Mouse (Mus musculus): ENCODE results near the gene Stpg4. TPM values are rescaled to one million over a fixed set of nuclear protein-coding genes. Genes with fewer than 3 reads are reported as not detected.

The Stpg4 gene
- total RNA-seq, 2 experiments from 2014 or later = not detected

DNA sequence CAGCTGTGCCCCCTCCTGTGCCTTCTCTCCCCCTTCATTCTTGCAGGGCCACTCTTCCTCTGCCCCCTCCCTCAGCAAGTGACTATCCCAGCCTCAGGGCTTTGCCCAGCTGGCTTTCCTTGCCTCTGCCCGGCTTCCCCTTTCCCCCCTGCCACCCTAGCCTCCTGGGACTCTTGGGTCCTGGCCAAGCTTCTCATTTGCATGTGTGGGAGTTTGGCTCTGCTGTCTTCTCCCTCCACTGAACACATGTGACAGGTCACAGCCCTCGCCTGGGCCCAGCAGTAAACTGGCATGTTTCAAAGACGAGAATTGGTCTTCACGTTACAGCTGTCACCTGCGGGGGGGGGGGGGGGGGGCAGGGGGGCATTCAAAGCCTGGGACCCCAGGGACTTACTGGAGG, 40.5 kb downstream of the Stpg4 start:
- DNase-seq = peak; percentile 63

GRCm38 (mm10) chr17:87385835-87386234, 41.7 kb downstream of the Stpg4 start:
- intact Hi-C loops (cut with DNase I; ENCODE audit: low total_unique reads) = no loop called here
- DNase-seq = no peak

More for the DNA sequence above, 40.5 kb downstream of the Stpg4 start:
- intact Hi-C loops (cut with DNase I; ENCODE audit: low total_unique reads) = no loop called here

- intact Hi-C loops (cut with DNase I; ENCODE audit: low total_unique reads) = no loop called here
- DNase-seq = no peak
These were observed 46.9 kb downstream of the Stpg4 start for GRCm38 (mm10) chr17:87380681-87381080.

GRCm38 (mm10) chr17:87379821-87380220, 47.7 kb downstream of the Stpg4 start:
- intact Hi-C loops (cut with DNase I; ENCODE audit: low total_unique reads) = no loop called here
- DNase-seq = peak; percentile 52

DNA sequence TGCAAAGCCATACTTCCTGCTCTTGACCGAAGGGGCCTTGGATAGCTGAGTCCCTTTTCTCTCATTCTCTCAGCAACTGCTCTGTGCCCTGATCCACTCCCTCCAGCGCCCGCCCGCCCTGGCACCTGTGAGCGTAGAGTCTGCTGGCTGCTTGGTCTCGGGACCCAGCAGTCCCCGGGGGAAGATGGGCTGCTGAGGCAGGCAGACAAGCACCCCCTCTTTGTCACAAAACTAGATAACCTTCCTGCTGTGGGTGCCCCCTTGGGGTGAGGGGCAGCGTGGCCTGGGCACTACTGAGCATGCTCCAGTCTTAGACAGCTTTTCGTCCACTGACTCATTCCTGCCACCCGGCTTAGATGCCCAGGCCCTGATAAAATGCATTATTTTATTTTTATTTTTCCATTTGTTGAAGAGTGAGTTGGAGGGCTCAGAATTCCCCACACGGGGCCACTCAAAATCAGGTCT, 48.3 kb downstream of the Stpg4 start:
- intact Hi-C loops (cut with DNase I; ENCODE audit: low total_unique reads) = no loop called here
- no peak for DNase-seq

- DNase-seq = peak; percentile 68
- intact Hi-C loops (cut with DNase I; ENCODE audit: low total_unique reads) = no loop called here
These were observed 49.0 kb downstream of the Stpg4 start for GRCm38 (mm10) chr17:87378354-87379159.

GRCm38 (mm10) chr17:87377536-87377935, 50.0 kb downstream of the Stpg4 start:
- intact Hi-C loops (cut with DNase I; ENCODE audit: low total_unique reads) = no loop called here
- DNase-seq = no peak

DNA sequence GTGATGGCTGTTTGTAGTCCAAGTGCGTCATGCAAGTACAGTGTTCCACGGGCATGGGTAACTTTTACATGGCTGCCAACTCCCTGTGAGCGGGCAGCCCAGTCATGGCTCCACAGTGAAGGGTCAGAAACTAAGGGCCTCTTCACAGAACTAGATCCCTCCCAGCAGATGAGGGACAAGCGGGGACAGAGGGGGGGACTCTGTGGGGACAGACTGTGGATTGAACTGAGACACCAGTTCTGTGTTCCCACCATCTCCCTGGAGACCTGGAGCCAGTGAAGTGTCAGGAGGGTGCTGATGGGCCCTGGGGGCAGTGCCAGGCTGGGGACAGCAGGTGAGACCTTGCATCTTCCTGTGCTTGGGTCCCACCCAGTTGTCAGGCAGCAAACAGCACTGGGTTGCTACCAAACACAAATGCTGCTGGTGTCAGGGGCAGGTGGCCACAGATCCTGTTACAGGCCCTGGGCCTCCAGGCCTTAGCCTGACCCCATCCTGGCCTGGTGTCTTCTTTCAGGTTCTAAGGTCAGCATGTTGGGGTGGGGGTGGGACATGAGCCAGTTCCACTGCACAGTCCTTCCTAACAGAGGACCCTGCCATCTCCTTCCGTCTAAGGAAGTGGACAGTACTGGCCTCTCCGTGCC, 50.6 kb downstream of the Stpg4 start:
- intact Hi-C loops (cut with DNase I; ENCODE audit: low total_unique reads) = no loop called here
- peak; percentile 82 for DNase-seq

GRCm38 (mm10) chr17:87375941-87376511, 51.5 kb downstream of the Stpg4 start:
- intact Hi-C loops (cut with DNase I; ENCODE audit: low total_unique reads) = no loop called here
- peak; percentile 60 for DNase-seq

- no peak for DNase-seq
- intact Hi-C loops (cut with DNase I; ENCODE audit: low total_unique reads) = no loop called here
These were observed 54.2 kb downstream of the Stpg4 start for GRCm38 (mm10) chr17:87373327-87373726.

GRCm38 (mm10) chr17:87372189-87372588, 55.4 kb downstream of the Stpg4 start:
- intact Hi-C loops (cut with DNase I; ENCODE audit: low total_unique reads) = no loop called here
- DNase-seq = no peak

GRCm38 (mm10) chr17:87369270-87369759, 58.2 kb downstream of the Stpg4 start:
- intact Hi-C loops (cut with DNase I; ENCODE audit: low total_unique reads) = no loop called here
- DNase-seq = no peak

- DNase-seq = no peak
- intact Hi-C loops (cut with DNase I; ENCODE audit: low total_unique reads) = no loop called here
These were observed 59.1 kb downstream of the Stpg4 start for GRCm38 (mm10) chr17:87368481-87368880.

DNA sequence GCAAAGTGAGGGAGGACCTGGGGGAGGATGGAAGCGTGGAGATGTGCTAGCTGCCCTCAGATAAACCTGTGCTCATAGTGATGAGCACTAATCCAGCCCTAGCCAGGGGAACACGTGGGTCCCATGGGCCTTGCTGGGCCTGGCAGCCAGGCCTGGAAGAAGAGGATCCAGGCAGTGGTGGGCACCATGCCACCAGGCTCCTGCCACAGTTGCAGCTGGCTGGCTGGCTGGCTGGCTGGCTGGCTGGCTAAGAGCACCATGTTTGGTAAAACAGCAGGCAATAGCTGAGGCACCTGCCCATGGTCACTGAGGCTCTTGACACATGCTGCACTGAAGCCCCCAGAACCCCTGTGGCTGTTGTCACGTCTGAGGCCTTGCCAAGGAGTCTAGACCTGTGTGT, 59.9 kb downstream of the Stpg4 start:
- peak; percentile 92 for DNase-seq
- intact Hi-C loops (cut with DNase I; ENCODE audit: low total_unique reads) = no loop called here

DNA sequence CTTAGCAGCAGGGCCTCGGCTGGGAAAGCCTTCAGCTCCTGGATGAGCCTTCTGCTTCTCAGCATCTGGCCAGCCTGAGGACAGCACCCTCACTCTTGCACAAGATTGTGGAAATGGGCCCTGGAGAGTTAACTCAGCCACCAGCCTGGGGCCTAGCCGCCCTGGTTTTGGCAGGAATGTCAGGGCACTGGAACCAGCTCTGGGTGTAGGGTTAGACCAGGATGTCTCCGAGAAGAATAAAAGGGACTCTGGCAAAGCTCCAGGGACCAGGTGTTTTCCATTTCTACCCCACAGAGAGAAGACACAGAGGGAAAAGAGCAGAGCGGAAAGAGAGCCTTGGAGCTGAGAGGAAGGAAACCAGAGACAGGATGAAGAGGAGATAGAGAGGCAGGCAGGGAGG, 60.3 kb downstream of the Stpg4 start:
- DNase-seq = peak; percentile 50
- intact Hi-C loops (cut with DNase I; ENCODE audit: low total_unique reads) = no loop called here

- intact Hi-C loops (cut with DNase I; ENCODE audit: low total_unique reads) = no loop called here
These were observed 61.0 kb downstream of the Stpg4 start for GRCm38 (mm10) chr17:87366520-87366919.

GRCm38 (mm10) chr17:87365268-87365667, 62.3 kb downstream of the Stpg4 start:
- no peak for DNase-seq
- intact Hi-C loops (cut with DNase I; ENCODE audit: low total_unique reads) = no loop called here

More at GRCm38 (mm10) chr17:87366520-87366919, 61.0 kb downstream of the Stpg4 start:
- DNase-seq = no peak

DNA sequence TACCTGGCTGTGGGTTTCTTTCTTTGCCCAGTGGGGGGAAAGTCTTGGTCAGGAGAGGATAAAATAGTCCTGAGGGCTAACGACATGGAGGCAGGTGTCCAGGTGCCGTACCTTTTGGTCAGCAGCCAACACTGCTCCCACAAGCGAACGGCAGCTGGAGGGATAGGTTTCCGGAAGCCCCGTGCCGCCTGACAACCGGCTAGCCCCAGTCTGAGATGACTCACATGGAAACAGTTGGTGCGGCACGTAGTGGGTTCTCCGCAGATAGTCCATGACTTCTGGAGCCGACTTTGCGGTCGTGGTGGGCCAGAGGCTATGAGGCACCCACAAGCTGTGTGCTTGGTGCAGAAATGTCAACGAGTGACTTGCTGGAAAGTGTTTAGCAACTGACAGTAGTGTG, 63.4 kb downstream of the Stpg4 start:
- intact Hi-C loops (cut with DNase I; ENCODE audit: low total_unique reads) = no loop called here
- DNase-seq = no peak

DNA sequence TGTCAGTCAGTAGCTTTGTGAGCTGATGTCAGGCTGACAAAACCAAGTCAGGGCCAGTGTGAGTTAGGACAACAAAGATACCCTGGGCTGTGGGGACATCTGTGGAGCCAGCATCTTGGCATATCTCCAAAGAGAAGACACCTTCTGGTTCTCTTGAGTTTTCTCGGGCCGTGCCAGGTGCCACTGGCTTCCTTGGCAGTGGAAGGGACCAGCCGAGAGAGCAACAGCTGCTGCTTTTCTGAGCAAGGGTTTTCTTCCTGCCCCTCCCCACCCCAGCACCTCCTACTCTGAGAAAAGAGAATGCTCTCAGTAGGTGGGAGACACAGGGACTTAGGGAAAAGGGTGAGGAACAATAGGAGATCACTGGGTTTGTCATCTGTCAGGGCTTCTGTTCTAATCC, 66.4 kb downstream of the Stpg4 start:
- DNase-seq = peak; percentile 47
- intact Hi-C loops (cut with DNase I; ENCODE audit: low total_unique reads) = no loop called here

GRCm38 (mm10) chr17:87357506-87357905, 70.0 kb downstream of the Stpg4 start:
- intact Hi-C loops (cut with DNase I; ENCODE audit: low total_unique reads) = no loop called here
- DNase-seq = no peak

Measured in gastrocnemius, postnatal 14 days (tissue).